Mouse (Mus musculus) macrophage (primary cell): Measurements from ENCODE around the gene a. TPM values are rescaled to one million over a fixed set of nuclear protein-coding genes. Genes with fewer than 3 reads are reported as not detected.

ENCODE experiments used
- H3K27ac ChIP-seq: fragments of 350-480 bp; formaldehyde crosslinking; 2 replicates; pipeline ENCODE4 v1.9.0; 2021
- H3K36me3 ChIP-seq: fragments of 350-480 bp; formaldehyde crosslinking; 2 replicates; pipeline ENCODE4 v1.9.0; 2021; ENCODE audit errors: inconsistent target
- H3K4me3 ChIP-seq: fragments of 350-480 bp; formaldehyde crosslinking; 2 replicates; pipeline ENCODE4 v1.9.0; 2021; ENCODE audit errors: inconsistent target
- H3K79me2 ChIP-seq: fragments of 350-480 bp; formaldehyde crosslinking; 2 replicates; pipeline ENCODE4 v1.9.0; 2021; ENCODE audit errors: inconsistent target
- WGBS: methylation state at CpG from one replicate; pipeline ENCODE4 v1.1.7; 2026; ENCODE audit warnings: inconsistent platforms; ENCODE audit not compliant: missing documents; 5-methylcytosine and 5-hydroxymethylcytosine counted together
- polyA plus RNA-seq: library from polyadenylated mRNA; stranded (reverse); fragments of 250-400 nt; gene quantifications from 3 replicates; pipeline ENCODE4 v1.2.4, GENCODE M21; 2018; ENCODE audit warnings: inconsistent platforms

a gene
- polyA plus RNA-seq, 1 experiment from 2014 or later, result not detected

DNA sequence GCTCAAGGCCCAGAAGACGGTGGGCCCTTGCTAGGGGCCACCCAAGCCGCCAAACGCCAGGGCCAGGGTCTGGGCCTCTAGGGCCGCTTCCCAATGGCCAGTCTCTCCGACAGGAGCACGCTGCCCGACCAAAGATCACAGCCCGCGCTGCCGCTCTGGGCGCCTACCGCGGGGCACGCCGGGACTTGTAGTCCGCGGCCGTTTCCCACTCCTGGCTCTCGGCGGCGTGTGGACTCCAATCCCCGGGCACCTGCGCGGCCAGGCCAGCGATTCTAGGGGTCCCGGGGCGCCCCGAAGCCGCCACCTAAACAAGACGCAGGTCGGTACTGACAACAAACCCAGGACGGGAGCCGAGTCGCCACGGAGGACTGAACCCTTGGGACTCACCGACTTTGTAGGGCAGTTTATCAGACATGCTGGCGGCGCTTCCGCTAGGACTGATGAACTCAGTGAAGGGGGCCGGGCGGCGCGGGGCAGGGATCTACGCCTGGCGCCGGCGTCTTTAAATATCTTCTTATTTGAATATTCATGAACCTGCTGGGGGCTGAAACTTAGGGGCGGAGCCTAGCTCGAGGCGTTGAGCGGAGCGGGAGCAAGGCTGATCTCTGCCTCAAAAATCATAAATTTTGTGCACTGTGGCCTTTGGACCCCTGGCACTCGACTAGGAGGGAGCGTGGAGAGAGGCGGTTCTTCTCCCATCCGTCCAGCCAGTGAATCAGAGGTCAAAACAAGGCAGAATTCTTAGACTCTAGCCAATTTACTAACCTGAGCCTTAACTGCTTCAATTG, 283.0 kb downstream of the a start, which contains the start of gene Ahcy:
Gene Ahcy, minus strand, starts transcription at position 520 of the 788 bp plus-strand sequence.
- WGBS, result under 1% methylated on average over 55 of the region's 56 CpGs
- no peaks in the 10 kb centered on the region for H3K36me3 ChIP-seq
- H3K79me2 ChIP-seq, result peaks cover 7% of the 10 kb centered on the region; the same call in 1 of the 2 replicates
- H3K4me3 ChIP-seq, result peak within 1 kb of the TSS; percentile 43
- H3K27ac ChIP-seq, result peak within 1 kb of the TSS; percentile 22; the same call in 1 of the 2 replicates

DNA sequence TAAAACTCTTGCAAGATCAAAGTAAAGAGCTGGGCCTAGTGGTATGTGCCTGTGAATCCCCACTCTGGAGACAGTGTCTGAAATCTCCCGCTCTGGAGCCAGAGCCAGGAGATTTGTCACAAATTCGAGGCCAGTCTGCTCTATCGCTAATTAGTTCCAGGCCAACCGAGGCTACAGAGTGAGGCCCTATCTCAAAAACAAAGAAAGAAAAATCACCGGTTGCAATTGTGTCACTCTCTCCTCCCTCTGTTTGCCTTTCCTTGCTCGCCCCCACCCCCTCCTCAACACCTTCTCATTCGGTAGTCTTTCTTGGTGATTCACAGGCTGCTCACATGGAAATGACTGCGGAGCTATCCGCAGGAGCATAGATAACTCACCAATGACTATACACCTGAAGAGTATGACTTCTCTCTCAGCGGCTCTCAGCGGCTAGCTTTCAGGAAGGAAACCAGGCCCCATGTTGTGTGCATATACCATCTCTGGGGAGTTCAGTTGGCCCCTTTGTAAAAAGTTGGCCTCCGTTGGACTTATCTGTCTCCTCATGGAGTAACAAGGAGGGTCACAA, 283.6 kb downstream of the a start:
- H3K27ac ChIP-seq, result peak overlapping the region; percentile 22; the same call in 1 of the 2 replicates
- WGBS, result 64% methylated on average over 11 of the region's 12 CpGs

DNA sequence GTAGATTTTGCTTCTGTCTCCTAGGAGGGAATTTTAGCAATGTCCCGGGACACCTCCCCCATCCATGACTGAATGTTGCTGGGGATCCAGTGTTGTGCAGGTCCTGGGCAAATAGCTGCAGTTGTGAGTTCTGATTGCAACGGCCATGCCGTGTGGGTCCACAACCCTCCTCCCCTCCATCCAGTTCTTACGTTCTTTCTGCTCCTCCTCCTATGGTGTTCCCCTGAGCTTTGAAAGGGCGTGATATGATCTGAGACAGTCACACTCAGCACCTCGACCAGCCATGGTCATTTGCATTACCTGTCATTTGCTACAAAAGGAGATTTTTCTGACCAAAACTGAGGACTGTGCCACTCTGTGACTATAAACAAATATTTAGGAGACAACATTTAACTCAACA, 284.4 kb downstream of the a start:
- 91% methylated on average over 6 of the region's 6 CpGs for WGBS
- Histone ChIP-seq H3K79me2 (peaks cover 7% of the 10 kb centered on the region; the same call in 1 of the 2 replicates), H3K36me3 (no peaks in the 10 kb centered on the region), H3K4me3 (no peak overlapping the region), H3K27ac (no peak overlapping the region)

More for the DNA sequence above, 283.6 kb downstream of the a start:
- Histone ChIP-seq H3K79me2 (peaks cover 7% of the 10 kb centered on the region; the same call in 1 of the 2 replicates), H3K4me3 (peak overlapping the region; percentile 43; the same call in 1 of the 2 replicates), H3K36me3 (no peaks in the 10 kb centered on the region)

DNA sequence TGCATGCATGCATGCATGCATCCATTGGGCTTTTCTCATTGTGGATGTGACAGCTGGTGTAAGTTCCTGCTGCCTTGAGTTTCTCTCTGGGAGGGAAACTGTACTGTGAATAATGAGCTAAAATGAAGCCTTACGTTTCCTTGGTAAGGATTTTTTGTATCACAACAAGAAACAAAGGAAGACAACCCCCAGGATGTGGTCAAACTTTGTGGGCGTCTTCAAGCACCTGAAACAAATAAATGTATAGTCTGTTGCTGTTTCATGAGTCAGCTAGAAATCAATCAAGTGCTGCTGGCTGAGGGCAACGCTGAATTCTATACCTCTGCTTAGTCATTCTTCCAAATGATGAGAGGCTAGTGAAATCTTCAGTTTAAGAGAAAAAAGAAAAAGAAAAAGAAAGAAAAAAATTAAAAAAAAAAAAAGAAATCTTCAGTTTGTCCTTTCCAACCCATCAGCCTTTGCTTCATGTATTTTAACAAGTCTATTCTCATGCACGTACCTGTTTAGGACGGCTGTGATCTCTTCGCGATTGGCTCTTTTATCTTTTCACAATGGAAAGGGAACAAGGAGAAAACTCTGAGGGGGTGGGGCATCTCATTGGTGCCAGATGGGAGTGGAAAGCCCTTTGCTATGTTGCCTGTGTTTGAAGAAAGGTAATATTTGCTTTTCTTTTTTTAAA, 288.4 kb downstream of the a start:
- Histone ChIP-seq H3K36me3 (no peaks in the 10 kb centered on the region), H3K4me3 (no peak overlapping the region), H3K79me2 (no peaks in the 10 kb centered on the region), H3K27ac (no peak overlapping the region)
- 41% methylated on average over 7 of the region's 7 CpGs for whole genome bisulfite sequencing

DNA sequence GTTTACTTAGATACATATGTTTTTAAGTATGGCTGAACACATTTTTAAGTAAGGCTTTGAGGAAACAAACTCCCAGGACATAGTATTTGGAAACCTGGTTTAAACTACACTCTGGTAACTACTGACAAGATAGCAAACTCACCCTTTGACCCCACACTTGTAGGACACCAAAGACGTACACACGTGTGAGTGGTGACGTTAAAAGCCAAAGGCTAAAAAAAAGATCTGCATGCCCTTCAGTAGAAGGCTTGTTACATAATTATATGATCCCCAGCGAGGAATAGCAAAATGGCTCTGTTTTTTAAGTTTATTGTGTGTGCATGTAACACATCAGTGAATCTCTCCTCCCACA, 289.0 kb downstream of the a start:
- no peak overlapping the region for H3K4me3 ChIP-seq
- H3K36me3 ChIP-seq, result no peaks in the 10 kb centered on the region
- H3K27ac ChIP-seq, result no peak overlapping the region
- WGBS, result 88% methylated on average over 4 of the region's 4 CpGs
- no peaks in the 10 kb centered on the region for H3K79me2 ChIP-seq

DNA sequence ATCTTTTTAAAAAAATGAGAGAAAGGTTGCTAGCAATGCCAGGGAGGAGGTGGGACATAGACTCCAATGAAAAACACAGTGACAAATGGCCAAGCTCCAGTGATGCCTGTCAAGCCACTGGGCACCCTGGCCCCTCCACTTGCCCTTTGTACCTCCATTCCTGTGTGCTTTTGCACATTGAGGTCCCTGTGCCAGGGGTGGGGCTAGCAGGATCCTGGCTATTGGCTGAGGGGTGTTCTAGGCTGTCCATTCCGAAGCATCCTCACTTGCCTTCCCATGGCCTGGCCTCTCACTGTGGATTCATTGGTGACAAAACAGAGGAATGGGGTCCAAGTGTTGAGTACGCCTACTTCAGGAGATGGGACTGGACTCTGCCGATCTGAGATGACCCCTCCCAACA, 289.9 kb downstream of the a start:
- WGBS, result 100% methylated on average over 3 of the region's 3 CpGs
- no peak overlapping the region for H3K27ac ChIP-seq

DNA sequence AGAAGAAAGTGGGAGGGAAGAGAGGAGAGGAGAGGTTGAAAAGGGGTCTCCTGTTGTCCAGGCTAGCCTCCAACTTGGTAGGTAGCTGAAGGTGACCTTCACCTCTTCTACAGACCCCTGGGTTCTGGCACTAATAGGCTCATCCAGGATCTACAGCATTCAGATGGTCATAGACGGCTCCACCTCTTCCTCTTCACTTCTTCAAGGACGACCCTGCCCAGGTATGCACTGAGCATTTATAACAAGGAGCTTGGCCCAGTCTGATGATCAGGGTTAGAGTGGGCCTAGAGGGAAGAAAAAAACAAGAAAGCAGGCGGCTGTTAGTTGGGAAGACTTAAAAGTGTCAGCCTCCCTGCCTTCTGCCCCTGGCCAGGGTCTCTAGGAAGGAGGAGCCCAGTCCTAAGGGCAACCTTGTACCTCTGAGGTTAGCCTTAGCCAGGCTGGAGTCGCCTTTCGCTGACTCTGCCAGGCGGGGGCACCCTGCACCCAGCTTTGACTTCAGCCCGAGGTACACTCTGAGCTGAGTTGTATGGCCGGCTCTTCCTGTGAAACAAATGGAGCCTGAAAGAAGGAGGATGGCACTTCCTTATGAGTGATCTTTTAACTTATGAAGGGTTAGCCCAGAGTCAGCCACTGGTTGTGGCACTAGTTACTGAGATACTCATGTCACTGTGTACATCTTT, 291.1 kb downstream of the a start:
- Histone ChIP-seq H3K79me2 (no peaks in the 10 kb centered on the region), H3K36me3 (no peaks in the 10 kb centered on the region), H3K4me3 (no peak overlapping the region), H3K27ac (no peak overlapping the region)
- 17% methylated on average over 7 of the region's 8 CpGs for WGBS

More for the DNA sequence above, 289.9 kb downstream of the a start:
- Histone ChIP-seq H3K4me3 (no peak overlapping the region), H3K36me3 (no peaks in the 10 kb centered on the region), H3K79me2 (no peaks in the 10 kb centered on the region)

DNA sequence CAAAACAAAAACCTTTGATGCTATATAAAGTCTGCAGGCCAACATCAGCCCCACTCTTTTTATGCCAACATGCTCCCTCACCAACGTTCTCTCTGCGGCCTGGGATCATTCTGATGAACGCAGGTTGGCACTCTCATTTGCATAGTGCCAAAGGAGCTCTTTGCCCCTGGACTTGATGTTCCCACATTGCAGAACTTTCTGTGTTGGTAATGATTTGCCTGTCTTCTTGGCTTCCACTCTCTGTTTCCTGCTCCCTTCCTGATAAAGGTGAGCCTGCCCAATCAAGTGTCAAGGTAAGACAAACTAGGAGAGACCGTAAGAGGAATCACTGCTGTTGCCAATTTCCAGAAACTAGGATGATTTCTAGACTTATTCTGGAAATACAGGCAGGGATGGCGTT, 293.3 kb downstream of the a start:
- no peak overlapping the region for H3K27ac ChIP-seq
- no peaks in the 10 kb centered on the region for H3K36me3 ChIP-seq
- no peak overlapping the region for H3K4me3 ChIP-seq
- 92% methylated on average over 5 of the region's 5 CpGs for WGBS
- no peaks in the 10 kb centered on the region for H3K79me2 ChIP-seq

DNA sequence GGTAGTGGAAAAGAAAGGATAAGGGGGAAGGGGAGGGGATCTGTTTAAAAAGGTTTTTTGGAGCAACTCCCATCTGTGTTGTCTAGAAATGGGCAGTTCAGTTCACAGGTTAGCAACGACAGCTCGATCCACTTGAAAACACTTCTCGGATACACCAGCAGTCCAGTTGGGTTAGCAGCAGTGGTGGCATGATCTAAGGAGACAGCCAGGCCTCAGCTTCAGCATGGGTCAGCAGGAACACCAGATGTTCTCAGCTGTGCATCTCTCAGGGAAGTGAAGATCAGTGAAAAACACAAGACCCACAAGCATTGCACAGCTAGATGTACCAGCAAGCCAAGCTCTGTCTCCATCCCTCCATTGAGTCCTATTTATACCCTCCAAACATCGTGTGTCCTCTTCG, 295.1 kb downstream of the a start:
- Histone ChIP-seq H3K4me3 (no peak overlapping the region), H3K79me2 (no peaks in the 10 kb centered on the region), H3K27ac (no peak overlapping the region), H3K36me3 (no peaks in the 10 kb centered on the region)
- WGBS, result 97% methylated on average over 5 of the region's 5 CpGs

DNA sequence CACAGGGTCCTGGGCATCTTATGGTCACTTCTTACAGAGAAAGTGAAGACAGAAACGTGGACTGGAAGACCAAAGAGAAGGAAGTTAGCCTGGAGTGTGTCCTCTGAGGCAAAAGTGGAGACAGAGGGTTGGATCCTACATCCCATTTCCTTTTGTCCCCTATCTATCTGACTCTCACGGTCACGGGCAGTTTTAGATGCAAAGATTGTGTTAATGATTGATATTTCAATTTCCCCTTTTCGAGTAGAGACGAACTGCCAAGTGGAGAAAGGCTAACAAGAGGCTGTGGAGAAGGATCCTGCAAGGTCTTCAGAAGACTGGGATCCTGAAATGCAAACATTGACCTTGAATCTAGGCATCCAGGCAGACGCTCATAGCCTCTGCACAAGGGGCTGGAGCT, 297.1 kb downstream of the a start:
- Histone ChIP-seq H3K79me2 (no peaks in the 10 kb centered on the region), H3K27ac (no peak overlapping the region), H3K4me3 (no peak overlapping the region), H3K36me3 (no peaks in the 10 kb centered on the region)
- 48% methylated on average over 6 of the region's 6 CpGs for WGBS

DNA sequence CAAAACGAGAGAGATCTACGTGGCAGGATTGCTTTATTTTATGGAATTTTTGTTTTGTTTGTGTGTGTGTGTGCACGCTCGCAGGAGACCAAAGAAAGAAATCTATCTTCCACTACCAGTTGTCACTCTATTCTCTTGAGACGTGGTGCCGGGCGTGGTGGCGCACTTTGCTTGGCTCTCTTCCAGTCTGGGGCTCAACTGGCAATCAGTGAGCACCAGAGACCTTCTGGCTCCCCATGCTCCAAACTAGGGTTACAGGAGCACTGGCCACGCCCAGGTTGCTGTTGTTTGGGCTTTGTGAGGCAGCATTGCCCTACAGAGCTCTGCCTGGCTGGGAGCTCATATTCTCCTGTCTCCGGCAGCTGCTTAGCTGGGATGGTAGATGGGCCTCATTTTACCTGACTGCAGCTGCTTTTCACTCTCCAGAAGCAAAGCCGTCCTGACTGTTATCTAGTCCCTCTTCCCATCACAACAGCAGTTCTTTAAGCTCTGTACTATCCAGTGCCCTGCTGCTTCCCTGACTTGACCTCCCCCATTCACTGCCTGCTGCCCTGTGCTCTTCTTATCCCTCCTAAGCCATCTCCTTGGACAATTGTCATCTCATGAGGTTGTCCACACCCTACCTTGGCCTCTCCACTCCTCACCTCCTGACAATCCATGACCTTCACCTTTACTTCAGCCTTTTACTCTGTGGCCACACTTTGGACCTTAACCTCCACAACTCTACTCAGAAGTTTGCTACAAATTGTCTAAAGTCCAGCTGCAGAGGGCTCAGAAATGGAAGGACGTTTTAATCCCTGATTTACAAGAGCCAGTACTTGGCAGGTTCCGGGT, 299.9 kb downstream of the a start:
- Histone ChIP-seq H3K79me2 (no peaks in the 10 kb centered on the region), H3K36me3 (no peaks in the 10 kb centered on the region), H3K4me3 (no peak overlapping the region), H3K27ac (no peak overlapping the region)
- WGBS, result 89% methylated on average over 13 of the region's 13 CpGs

DNA sequence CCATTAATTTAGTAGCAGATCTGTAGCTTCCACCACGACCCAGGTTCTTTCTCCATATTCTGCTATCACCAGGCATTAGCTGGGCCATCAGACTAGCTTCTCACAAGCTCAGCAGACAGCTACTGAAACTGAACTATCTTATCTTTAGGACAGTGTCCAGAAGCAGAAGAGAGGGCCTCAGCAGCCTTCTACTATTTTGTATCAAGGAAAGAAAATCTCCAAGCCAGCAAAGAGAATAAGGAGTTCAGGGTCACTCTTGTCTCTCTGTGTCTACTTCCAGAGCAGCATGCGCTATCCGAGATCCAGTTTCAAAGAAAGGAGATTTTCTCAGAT, 300.5 kb downstream of the a start:
- H3K79me2 ChIP-seq, result no peaks in the 10 kb centered on the region
- no peaks in the 10 kb centered on the region for H3K36me3 ChIP-seq
- H3K27ac ChIP-seq, result no peak overlapping the region
- 89% methylated on average over 3 of the region's 3 CpGs for WGBS
- H3K4me3 ChIP-seq, result no peak overlapping the region

DNA sequence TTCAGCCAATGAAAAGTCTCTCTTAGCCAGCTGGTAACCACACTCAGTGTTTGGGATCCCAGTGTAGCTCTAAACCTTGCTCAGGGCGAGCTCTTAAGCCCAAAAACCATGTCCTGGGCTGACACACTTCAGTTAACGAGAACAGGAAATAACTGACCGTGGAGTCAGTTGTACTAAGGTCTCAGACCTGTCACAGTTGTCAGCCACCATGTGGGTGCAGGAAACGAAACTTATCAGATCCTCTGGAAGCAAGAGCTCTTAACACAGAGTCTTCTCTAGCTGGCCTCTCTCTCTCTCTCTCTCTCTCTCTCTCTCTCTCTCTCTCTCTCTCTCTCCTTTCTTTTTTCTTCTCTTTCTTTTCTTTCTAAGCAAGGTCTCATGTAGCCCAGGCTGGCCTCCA, 302.2 kb downstream of the a start:
- Histone ChIP-seq H3K27ac (no peak overlapping the region), H3K4me3 (no peak overlapping the region), H3K36me3 (no peaks in the 10 kb centered on the region), H3K79me2 (no peaks in the 10 kb centered on the region)
- WGBS, result 21% methylated on average over 4 of the region's 4 CpGs

DNA sequence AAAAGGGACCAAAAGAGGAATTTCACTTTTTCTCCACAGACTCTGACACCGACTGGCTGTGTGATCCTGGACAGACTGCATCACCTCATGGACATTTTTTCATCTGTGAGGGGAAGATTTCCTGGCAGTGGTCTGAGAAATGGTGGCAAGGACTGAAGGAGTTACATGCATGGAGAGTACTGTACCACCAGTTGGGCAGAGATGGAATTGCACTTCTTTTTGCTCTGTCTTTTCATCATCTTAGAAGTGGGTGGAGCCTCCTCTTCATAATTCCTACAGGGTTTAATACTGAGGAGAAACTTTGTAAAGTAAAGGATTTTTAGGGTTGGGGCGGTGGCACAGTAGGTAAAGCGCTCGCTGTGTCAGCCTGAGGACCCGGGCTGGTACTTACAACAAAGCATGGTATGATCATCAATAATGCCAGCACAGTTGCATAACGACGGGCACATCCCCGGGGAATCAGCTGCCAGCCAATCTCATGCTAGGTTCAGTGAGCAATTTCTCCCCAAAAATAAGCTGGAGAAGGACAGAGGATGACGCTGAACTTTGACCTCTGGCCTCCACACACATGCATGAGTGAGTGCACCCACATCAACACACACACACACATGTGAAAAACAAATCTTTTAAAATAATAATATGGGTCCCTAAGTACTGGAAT, 307.6 kb downstream of the a start:
- no peak overlapping the region for H3K27ac ChIP-seq
- no peak overlapping the region for H3K4me3 ChIP-seq
- H3K79me2 ChIP-seq, result no peaks in the 10 kb centered on the region
- no peaks in the 10 kb centered on the region for H3K36me3 ChIP-seq
- WGBS, result 91% methylated on average over 8 of the region's 9 CpGs
